Mouse (Mus musculus) kidney, embryonic 15.5 days (tissue): Measurements from ENCODE around the gene Acoxl. TPM values are rescaled to one million over a fixed set of nuclear protein-coding genes. Genes with fewer than 3 reads are reported as not detected.

Experiments
- ATAC-seq: fragments of 200-750 bp; cut with Nextera tagmentation; replicated peaks from 2 replicates; pipeline ENCODE4 v1.8.0; 2017; ENCODE audit warnings: moderate TSS enrichment; ENCODE audit not compliant: low FRiP score
- H3K27ac ChIP-seq: fragments of 300-500 bp; sonication (generic); 2 replicates; pipeline ENCODE4 v1.5.1; 2015; ENCODE audit warnings: mild to moderate bottlenecking, inconsistent platforms
- H3K27me3 ChIP-seq: fragments of 300-500 bp; sonication (generic); 2 replicates; pipeline ENCODE4 v1.6.1; 2015; ENCODE audit warnings: inconsistent platforms
- H3K36me3 ChIP-seq: fragments of 300-500 bp; sonication (generic); 2 replicates; pipeline ENCODE4 v1.6.1; 2015; ENCODE audit warnings: inconsistent platforms
- H3K4me1 ChIP-seq: fragments of 300-500 bp; sonication (generic); 2 replicates; pipeline ENCODE4 v1.6.1; 2015; ENCODE audit warnings: inconsistent platforms
- H3K4me2 ChIP-seq: fragments of 300-500 bp; sonication (generic); 2 replicates; pipeline ENCODE4 v1.6.1; 2015; ENCODE audit warnings: moderate library complexity, mild to moderate bottlenecking, inconsistent platforms
- H3K4me3 ChIP-seq: fragments of 300-500 bp; sonication (generic); replicated peaks from 2 replicates; pipeline ENCODE4 v1.5.1; 2015; ENCODE audit warnings: mild to moderate bottlenecking, inconsistent platforms
- H3K9ac ChIP-seq: fragments of 300-500 bp; sonication (generic); 2 replicates; pipeline ENCODE4 v1.6.1; 2015; ENCODE audit warnings: mild to moderate bottlenecking, inconsistent platforms
- H3K9me3 ChIP-seq: fragments of 300-500 bp; sonication (generic); replicated peaks from 2 replicates; pipeline ENCODE4 v1.6.1; 2016; ENCODE audit warnings: inconsistent platforms
- WGBS: fragments of 180-500 bp; shearing (Covaris S2); methylation state at CpG from one replicate; pipeline ENCODE4 v1.1.7; 2015; ENCODE audit warnings: mixed read lengths; 5-methylcytosine and 5-hydroxymethylcytosine counted together
- microRNA-seq: library from miRNA; unstranded; fragments of <30 nt; microRNA quantifications from one replicate; pipeline ENCODE4, GENCODE M21; 2016
- polyA plus RNA-seq: library from polyadenylated mRNA; unstranded; fragments of >200 nt; fragmentation: Nextera tagmentation; extraction: Ambion mirVana; gene quantifications from 2 replicates; pipeline ENCODE4 v1.2.1, GENCODE M21; 2015

The Acoxl gene
- polyA plus RNA-seq, 1 experiment from 2014 or later = 0.74 TPM

- Histone ChIP-seq H3K4me3 (no peak overlapping the region), H3K4me2 (no peak overlapping the region), H3K27me3 (no peaks in the 10 kb centered on the region), H3K9me3 (no peaks in the 10 kb centered on the region), H3K9ac (no peak overlapping the region), H3K27ac (no peak overlapping the region), H3K36me3 (peaks cover 17% of the 10 kb centered on the region), H3K4me1 (peaks cover 25% of the 10 kb centered on the region)
- 66% methylated on average over 8 of the region's 8 CpGs for WGBS
- ATAC-seq = no peak
Measured at GRCm38 (mm10) chr2:128163177-128163576, 324.5 kb downstream of the Acoxl start.

GRCm38 (mm10) chr2:128166623-128167423 is 328.1 kb downstream of the Acoxl start:
- ATAC-seq = 0 out of 2 replicates have a peak, but pooled peaks have one; percentile 18
- Histone ChIP-seq H3K9ac (no peak overlapping the region), H3K27me3 (no peaks in the 10 kb centered on the region), H3K4me1 (peaks cover 9% of the 10 kb centered on the region; the same call in 1 of the 2 replicates), H3K9me3 (no peaks in the 10 kb centered on the region), H3K36me3 (no peaks in the 10 kb centered on the region), H3K4me2 (no peak overlapping the region), H3K27ac (no peak overlapping the region), H3K4me3 (no peak overlapping the region)
- WGBS = 55% methylated on average over 13 of the region's 13 CpGs

- Histone ChIP-seq H3K27ac (no peak overlapping the region), H3K4me3 (no peak overlapping the region), H3K27me3 (no peaks in the 10 kb centered on the region), H3K36me3 (no peaks in the 10 kb centered on the region), H3K9ac (no peak overlapping the region), H3K4me2 (no peak overlapping the region), H3K9me3 (no peaks in the 10 kb centered on the region), H3K4me1 (peaks cover 9% of the 10 kb centered on the region; the same call in 1 of the 2 replicates)
- no peak for ATAC-seq
- WGBS = 94% methylated on average over 12 of the region's 12 CpGs
Measured at GRCm38 (mm10) chr2:128167930-128168329, 329.3 kb downstream of the Acoxl start.

GRCm38 (mm10) chr2:128169486-128169885 is 330.8 kb downstream of the Acoxl start:
- no peak overlapping the region for H3K27ac ChIP-seq
- no peak overlapping the region for H3K4me2 ChIP-seq
- no peak overlapping the region for H3K4me3 ChIP-seq
- 85% methylated on average over 5 of the region's 5 CpGs for WGBS
- peaks cover 21% of the 10 kb centered on the region for H3K4me1 ChIP-seq
- no peaks in the 10 kb centered on the region for H3K9me3 ChIP-seq
- H3K36me3 ChIP-seq = no peaks in the 10 kb centered on the region
- H3K27me3 ChIP-seq = no peaks in the 10 kb centered on the region
- no peak for ATAC-seq
- H3K9ac ChIP-seq = no peak overlapping the region

DNA sequence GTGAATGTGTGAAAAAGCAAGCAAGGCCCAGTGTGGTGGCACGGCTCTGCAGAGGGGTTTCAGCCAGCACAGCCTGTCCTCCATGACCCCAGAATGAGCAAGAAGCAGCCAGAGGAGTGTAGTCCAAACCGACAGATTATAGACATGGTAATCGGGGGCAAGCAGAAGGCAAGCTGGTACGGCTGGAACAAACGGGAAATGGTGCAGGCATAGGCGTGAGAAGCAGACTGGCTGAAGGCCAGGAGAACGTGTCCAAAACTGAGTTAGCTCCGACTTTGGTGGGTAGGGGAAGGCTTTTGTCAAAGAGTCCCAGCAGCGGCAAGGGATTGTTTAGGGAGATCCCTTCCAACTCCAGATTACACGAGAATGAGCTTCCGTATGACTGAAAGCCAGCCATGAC is 331.3 kb downstream of the Acoxl start:
- Histone ChIP-seq H3K9me3 (no peaks in the 10 kb centered on the region), H3K27ac (no peak overlapping the region), H3K27me3 (no peaks in the 10 kb centered on the region), H3K36me3 (no peaks in the 10 kb centered on the region), H3K9ac (no peak overlapping the region), H3K4me2 (no peak overlapping the region), H3K4me3 (no peak overlapping the region), H3K4me1 (peaks cover 24% of the 10 kb centered on the region)
- no peak for ATAC-seq
- WGBS = 84% methylated on average over 11 of the region's 11 CpGs

GRCm38 (mm10) chr2:128170614-128171013 is 331.9 kb downstream of the Acoxl start:
- H3K9ac ChIP-seq = no peak overlapping the region
- no peak for ATAC-seq
- no peak overlapping the region for H3K4me3 ChIP-seq
- WGBS = 90% methylated on average over 3 of the region's 3 CpGs
- H3K27ac ChIP-seq = no peak overlapping the region
- no peaks in the 10 kb centered on the region for H3K27me3 ChIP-seq
- no peak overlapping the region for H3K4me2 ChIP-seq
- no peaks in the 10 kb centered on the region for H3K9me3 ChIP-seq
- H3K36me3 ChIP-seq = no peaks in the 10 kb centered on the region
- peaks cover 24% of the 10 kb centered on the region for H3K4me1 ChIP-seq

GRCm38 (mm10) chr2:128172266-128172665 is 333.6 kb downstream of the Acoxl start:
- no peak overlapping the region for H3K4me2 ChIP-seq
- WGBS = 92% methylated on average over 5 of the region's 5 CpGs
- no peak overlapping the region for H3K4me3 ChIP-seq
- peaks cover 25% of the 10 kb centered on the region for H3K4me1 ChIP-seq
- no peak overlapping the region for H3K9ac ChIP-seq
- H3K27ac ChIP-seq = no peak overlapping the region
- no peaks in the 10 kb centered on the region for H3K9me3 ChIP-seq
- no peak for ATAC-seq
- no peaks in the 10 kb centered on the region for H3K27me3 ChIP-seq
- H3K36me3 ChIP-seq = no peaks in the 10 kb centered on the region

Small RNA genes lying within 50 kb of the gene (microRNA-seq; reads per million reads assigned to microRNA genes)
- gene Gm22411 = not detected

Other genes with a start within 250 kb of the Acoxl start
- 38.4 and 47.3 TPM in 2 replicates for gene Mal, start 182.2 kb upstream of the Acoxl start, polyA plus RNA-seq
- 3.0 and 3.4 TPM in 2 replicates for gene Mall, start 108.9 kb upstream of the Acoxl start, polyA plus RNA-seq
- gene Nphp1, start 50.0 kb upstream of the Acoxl start, polyA plus RNA-seq = 35.4 and 38.6 TPM in 2 replicates
- gene Mtln, start 46.4 kb upstream of the Acoxl start, polyA plus RNA-seq = 35.9 and 38.2 TPM in 2 replicates
- gene Bub1, start 7.0 kb upstream of the Acoxl start, polyA plus RNA-seq = 61.6 and 65.2 TPM in 2 replicates